Mouse (Mus musculus): Measurements from ENCODE around the gene Capza3. TPM values are rescaled to one million over a fixed set of nuclear protein-coding genes. Genes with fewer than 3 reads are reported as not detected.

Capza3 gene
- not detected in 2 replicates for polyA plus RNA-seq (2014; fragmentation: Nextera tagmentation; extraction: Ambion mirVana)

DNA sequence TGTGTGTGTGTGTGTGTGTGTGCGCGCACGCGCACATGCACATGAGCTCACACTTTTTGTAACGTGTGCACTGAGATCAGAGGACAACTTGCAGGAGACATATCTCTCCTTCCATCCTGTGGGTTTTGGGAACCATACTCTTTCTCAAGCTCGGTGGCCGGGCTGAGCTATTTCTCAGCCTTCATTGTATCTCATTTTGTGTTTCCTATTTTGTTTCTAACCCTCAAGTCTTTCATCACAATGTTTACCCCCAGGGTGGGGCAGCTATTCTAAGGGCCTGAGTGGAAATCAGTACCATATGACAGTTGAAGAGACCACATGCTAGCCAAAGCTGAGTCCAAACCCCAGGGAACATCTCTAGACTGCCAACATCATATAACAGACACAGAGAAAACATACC lies at the start of gene Capza3:
Capza3 (plus strand) TSS at position 301 of the 400 bp plus-strand sequence.
- no peaks in the 10 kb centered on the region for H3K9me3 ChIP-seq (ENCODE audit: control insufficient read depth, low read length)
- H3K4me3 ChIP-seq (ENCODE audit: control insufficient read depth in 1 of 2, insufficient read depth in 1 of 2, low read depth in 1 of 2, low read length in 2 of 2) = no peak within 1 kb of the TSS
- ATAC-seq (ENCODE audit: insufficient number of reproducible peaks, insufficient read depth, low FRiP score, low read depth) = no peak
- H3K9ac ChIP-seq (ENCODE audit: low read length) = no peak within 1 kb of the TSS
- H3K27ac ChIP-seq (replicated peaks in 1 of 2; ENCODE audit: control insufficient read depth in 1 of 2, insufficient read depth in 1 of 2, low read depth in 2 of 2, low read length in 2 of 2) = no peak within 1 kb of the TSS
- WGBS = 84% methylated on average over 7 of the region's 7 CpGs
- no peaks in the 10 kb centered on the region for H3K36me3 ChIP-seq (ENCODE audit: control insufficient read depth, insufficient read depth, low read length)
- no peak within 1 kb of the TSS for H3K4me2 ChIP-seq (ENCODE audit: low read length)
- H3K27me3 ChIP-seq (ENCODE audit: control insufficient read depth, insufficient read depth, low read length) = no peaks in the 10 kb centered on the region
- H3K4me1 ChIP-seq (ENCODE audit: control insufficient read depth in 2 of 2, insufficient read depth in 2 of 2, low read length in 2 of 2) = no peaks in the 10 kb centered on the region

GRCm38 (mm10) chr6:140005181-140005580 lies 35.9 kb upstream of the Capza3 start:
- Histone ChIP-seq H3K4me3 (ENCODE audit: control insufficient read depth in 1 of 2, insufficient read depth in 1 of 2, low read depth in 1 of 2, low read length in 2 of 2) (no peak overlapping the region), H3K9ac (ENCODE audit: low read length) (no peak overlapping the region), H3K36me3 (ENCODE audit: control insufficient read depth, insufficient read depth, low read length) (no peaks in the 10 kb centered on the region), H3K4me1 (ENCODE audit: control insufficient read depth in 2 of 2, insufficient read depth in 2 of 2, low read length in 2 of 2) (no peaks in the 10 kb centered on the region), H3K27ac (replicated peaks in 1 of 2; ENCODE audit: control insufficient read depth in 1 of 2, insufficient read depth in 1 of 2, low read depth in 2 of 2, low read length in 2 of 2) (no peak overlapping the region), H3K27me3 (ENCODE audit: control insufficient read depth, insufficient read depth, low read length) (no peaks in the 10 kb centered on the region), H3K9me3 (ENCODE audit: control insufficient read depth, low read length) (peaks cover 7% of the 10 kb centered on the region), H3K4me2 (ENCODE audit: low read length) (no peak overlapping the region)
- no peak for ATAC-seq (ENCODE audit: insufficient number of reproducible peaks, insufficient read depth, low FRiP score, low read depth)
- WGBS = 68% methylated on average over 3 of the region's 3 CpGs

DNA sequence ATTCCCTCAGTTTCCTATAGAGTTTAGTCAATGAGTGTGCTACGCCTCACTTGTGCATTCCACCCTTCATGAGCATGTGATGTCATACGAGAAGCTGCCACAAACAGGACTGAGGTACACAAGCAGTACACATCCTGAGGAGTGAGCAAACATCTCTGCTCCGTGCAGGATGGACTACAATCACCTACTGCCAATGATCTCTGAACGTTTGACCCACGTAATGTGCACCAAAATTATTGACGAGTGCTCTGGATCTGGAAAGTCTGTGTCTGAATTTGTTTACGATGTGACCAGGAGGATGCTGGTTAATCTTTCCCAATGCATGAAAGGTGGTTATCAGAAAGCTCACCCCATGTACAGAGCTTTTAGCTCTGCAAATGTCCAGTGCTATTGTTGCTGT lies 16.6 kb upstream of the Capza3 start:
- Histone ChIP-seq H3K4me2 (ENCODE audit: low read length) (no peak overlapping the region), H3K36me3 (ENCODE audit: control insufficient read depth, insufficient read depth, low read length) (no peaks in the 10 kb centered on the region), H3K4me3 (ENCODE audit: control insufficient read depth in 1 of 2, insufficient read depth in 1 of 2, low read depth in 1 of 2, low read length in 2 of 2) (no peak overlapping the region), H3K27me3 (ENCODE audit: control insufficient read depth, insufficient read depth, low read length) (no peaks in the 10 kb centered on the region), H3K9me3 (ENCODE audit: control insufficient read depth, low read length) (no peaks in the 10 kb centered on the region), H3K9ac (ENCODE audit: low read length) (no peak overlapping the region), H3K27ac (replicated peaks in 1 of 2; ENCODE audit: control insufficient read depth in 1 of 2, insufficient read depth in 1 of 2, low read depth in 2 of 2, low read length in 2 of 2) (no peak overlapping the region), H3K4me1 (ENCODE audit: control insufficient read depth in 2 of 2, insufficient read depth in 2 of 2, low read length in 2 of 2) (no peaks in the 10 kb centered on the region)
- no peak for ATAC-seq (ENCODE audit: insufficient number of reproducible peaks, insufficient read depth, low FRiP score, low read depth)
- 77% methylated on average over 7 of the region's 7 CpGs for WGBS

- Histone ChIP-seq H3K9me3 (ENCODE audit: control insufficient read depth, low read length) (no peaks in the 10 kb centered on the region), H3K9ac (ENCODE audit: low read length) (no peak within 1 kb of the TSS), H3K4me3 (ENCODE audit: control insufficient read depth in 1 of 2, insufficient read depth in 1 of 2, low read depth in 1 of 2, low read length in 2 of 2) (no peak within 1 kb of the TSS), H3K27ac (replicated peaks in 1 of 2; ENCODE audit: control insufficient read depth in 1 of 2, insufficient read depth in 1 of 2, low read depth in 2 of 2, low read length in 2 of 2) (no peak within 1 kb of the TSS), H3K36me3 (ENCODE audit: control insufficient read depth, insufficient read depth, low read length) (no peaks in the 10 kb centered on the region), H3K4me1 (ENCODE audit: control insufficient read depth in 2 of 2, insufficient read depth in 2 of 2, low read length in 2 of 2) (no peaks in the 10 kb centered on the region), H3K4me2 (ENCODE audit: low read length) (no peak within 1 kb of the TSS), H3K27me3 (ENCODE audit: control insufficient read depth, insufficient read depth, low read length) (no peaks in the 10 kb centered on the region)
- no peak for ATAC-seq (ENCODE audit: insufficient number of reproducible peaks, insufficient read depth, low FRiP score, low read depth)
- whole genome bisulfite sequencing = 79% methylated on average over 5 of the region's 5 CpGs
Observed at GRCm38 (mm10) chr6:140041357-140041756, 305 bp downstream of the Capza3 start, which contains the start of gene Plcz1. Gene Plcz1, minus strand, starts transcription at chr6:140041457.

DNA sequence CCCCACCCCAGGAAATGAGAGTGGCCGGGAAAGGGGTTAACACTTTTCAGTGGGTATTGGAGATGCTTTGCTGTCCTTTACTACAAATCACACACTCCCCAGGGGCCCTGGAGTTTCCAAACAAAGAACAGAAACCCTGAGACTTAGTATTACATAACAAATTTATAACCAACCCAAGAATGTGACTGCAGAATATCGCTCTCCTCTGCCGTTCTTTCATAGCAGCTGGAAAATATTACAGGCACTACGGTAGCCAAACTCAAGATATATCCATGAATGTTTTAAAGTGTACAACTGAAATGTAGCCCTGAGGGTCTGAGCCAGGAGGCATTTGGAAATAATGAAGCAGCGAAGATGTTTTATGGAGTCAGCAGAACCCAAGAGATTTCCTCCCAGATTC lies 10.4 kb downstream of the Capza3 start:
- ATAC-seq (ENCODE audit: insufficient number of reproducible peaks, insufficient read depth, low FRiP score, low read depth) = no peak
- Histone ChIP-seq H3K9ac (ENCODE audit: low read length) (no peak overlapping the region), H3K27ac (replicated peaks in 1 of 2; ENCODE audit: control insufficient read depth in 1 of 2, insufficient read depth in 1 of 2, low read depth in 2 of 2, low read length in 2 of 2) (no peak overlapping the region), H3K4me2 (ENCODE audit: low read length) (no peak overlapping the region), H3K4me3 (ENCODE audit: control insufficient read depth in 1 of 2, insufficient read depth in 1 of 2, low read depth in 1 of 2, low read length in 2 of 2) (no peak overlapping the region), H3K27me3 (ENCODE audit: control insufficient read depth, insufficient read depth, low read length) (no peaks in the 10 kb centered on the region), H3K36me3 (ENCODE audit: control insufficient read depth, insufficient read depth, low read length) (no peaks in the 10 kb centered on the region), H3K4me1 (ENCODE audit: control insufficient read depth in 2 of 2, insufficient read depth in 2 of 2, low read length in 2 of 2) (no peaks in the 10 kb centered on the region), H3K9me3 (ENCODE audit: control insufficient read depth, low read length) (no peaks in the 10 kb centered on the region)
- 76% methylated on average over 5 of the region's 5 CpGs for WGBS

- ATAC-seq (ENCODE audit: insufficient number of reproducible peaks, insufficient read depth, low FRiP score, low read depth) = no peak
- Histone ChIP-seq H3K9ac (ENCODE audit: low read length) (no peak overlapping the region), H3K9me3 (ENCODE audit: control insufficient read depth, low read length) (no peaks in the 10 kb centered on the region), H3K4me2 (ENCODE audit: low read length) (no peak overlapping the region), H3K27me3 (ENCODE audit: control insufficient read depth, insufficient read depth, low read length) (no peaks in the 10 kb centered on the region), H3K4me1 (ENCODE audit: control insufficient read depth in 2 of 2, insufficient read depth in 2 of 2, low read length in 2 of 2) (no peaks in the 10 kb centered on the region), H3K36me3 (ENCODE audit: control insufficient read depth, insufficient read depth, low read length) (no peaks in the 10 kb centered on the region), H3K4me3 (ENCODE audit: control insufficient read depth in 1 of 2, insufficient read depth in 1 of 2, low read depth in 1 of 2, low read length in 2 of 2) (no peak overlapping the region), H3K27ac (replicated peaks in 1 of 2; ENCODE audit: control insufficient read depth in 1 of 2, insufficient read depth in 1 of 2, low read depth in 2 of 2, low read length in 2 of 2) (no peak overlapping the region)
- 67% methylated on average over 5 of the region's 5 CpGs for WGBS
Observed at GRCm38 (mm10) chr6:140054271-140054928, 13.3 kb downstream of the Capza3 start.

DNA sequence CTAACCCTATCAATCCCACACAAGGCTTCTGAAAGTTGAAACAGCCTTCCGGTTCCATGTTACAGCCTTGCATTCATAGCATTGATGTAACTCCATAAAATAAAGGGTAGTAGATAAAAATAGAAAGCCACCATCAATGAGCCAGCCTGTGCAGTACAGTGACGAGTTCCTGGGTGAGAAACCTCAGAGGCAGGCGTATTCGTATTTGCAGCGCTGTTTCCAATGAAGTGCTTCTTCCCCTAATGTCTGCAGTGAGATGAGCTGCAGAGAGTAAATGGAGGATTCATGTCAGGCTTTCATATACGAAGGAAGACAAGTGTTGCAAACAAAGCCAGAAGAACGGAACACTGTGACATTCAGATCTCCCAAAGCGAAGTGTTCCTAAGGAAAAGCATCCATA lies 28.1 kb downstream of the Capza3 start:
- H3K36me3 ChIP-seq (ENCODE audit: control insufficient read depth, insufficient read depth, low read length) = no peaks in the 10 kb centered on the region
- no peaks in the 10 kb centered on the region for H3K27me3 ChIP-seq (ENCODE audit: control insufficient read depth, insufficient read depth, low read length)
- H3K4me1 ChIP-seq (ENCODE audit: control insufficient read depth in 2 of 2, insufficient read depth in 2 of 2, low read length in 2 of 2) = no peaks in the 10 kb centered on the region
- H3K9me3 ChIP-seq (ENCODE audit: control insufficient read depth, low read length) = peaks cover 7% of the 10 kb centered on the region; the same call in 1 of the 2 replicates
- WGBS = 80% methylated on average over 8 of the region's 8 CpGs
- H3K27ac ChIP-seq (replicated peaks in 1 of 2; ENCODE audit: control insufficient read depth in 1 of 2, insufficient read depth in 1 of 2, low read depth in 2 of 2, low read length in 2 of 2) = no peak overlapping the region
- H3K9ac ChIP-seq (ENCODE audit: low read length) = no peak overlapping the region
- H3K4me2 ChIP-seq (ENCODE audit: low read length) = no peak overlapping the region
- H3K4me3 ChIP-seq (ENCODE audit: control insufficient read depth in 1 of 2, insufficient read depth in 1 of 2, low read depth in 1 of 2, low read length in 2 of 2) = no peak overlapping the region
- ATAC-seq (ENCODE audit: insufficient number of reproducible peaks, insufficient read depth, low FRiP score, low read depth) = no peak

DNA sequence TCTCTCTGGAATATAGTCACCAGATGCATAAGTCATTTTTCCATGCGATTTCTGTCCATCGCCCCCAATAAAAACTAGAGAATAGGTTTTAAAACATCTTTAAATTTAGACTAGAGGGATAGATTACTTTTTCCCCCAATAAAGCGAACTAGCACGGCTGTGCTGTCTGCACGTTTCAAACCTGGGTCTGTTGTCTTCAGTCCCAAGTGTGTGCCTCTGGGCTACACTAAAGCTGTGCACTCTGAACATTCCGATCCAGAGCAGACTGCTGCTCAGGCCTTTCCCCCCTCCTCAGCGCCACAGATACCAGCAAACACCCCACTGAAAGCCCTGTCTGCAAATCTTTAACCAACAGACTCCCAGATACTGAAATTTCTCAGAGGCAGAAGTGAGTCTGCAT lies 39.9 kb downstream of the Capza3 start:
- H3K27ac ChIP-seq (replicated peaks in 1 of 2; ENCODE audit: control insufficient read depth in 1 of 2, insufficient read depth in 1 of 2, low read depth in 2 of 2, low read length in 2 of 2) = no peak overlapping the region
- no peaks in the 10 kb centered on the region for H3K4me1 ChIP-seq (ENCODE audit: control insufficient read depth in 2 of 2, insufficient read depth in 2 of 2, low read length in 2 of 2)
- ATAC-seq (ENCODE audit: insufficient number of reproducible peaks, insufficient read depth, low FRiP score, low read depth) = no peak
- H3K36me3 ChIP-seq (ENCODE audit: control insufficient read depth, insufficient read depth, low read length) = no peaks in the 10 kb centered on the region
- 0 out of 2 replicates have a peak, but pooled peaks cover 3% of the 10 kb centered on the region for H3K9me3 ChIP-seq (ENCODE audit: control insufficient read depth, low read length)
- no peak overlapping the region for H3K9ac ChIP-seq (ENCODE audit: low read length)
- H3K4me2 ChIP-seq (ENCODE audit: low read length) = no peak overlapping the region
- 77% methylated on average over 7 of the region's 7 CpGs for WGBS
- no peaks in the 10 kb centered on the region for H3K27me3 ChIP-seq (ENCODE audit: control insufficient read depth, insufficient read depth, low read length)
- no peak overlapping the region for H3K4me3 ChIP-seq (ENCODE audit: control insufficient read depth in 1 of 2, insufficient read depth in 1 of 2, low read depth in 1 of 2, low read length in 2 of 2)

Measured in heart, embryonic 14.5 days (tissue).